Mouse (Mus musculus) hindbrain, embryonic 13.5 days (tissue): ENCODE results near the gene Rbpj. TPM values are rescaled to one million over a fixed set of nuclear protein-coding genes. Genes with fewer than 3 reads are reported as not detected.

ENCODE experiments used
- ATAC-seq: fragments of 200-750 bp; cut with Nextera tagmentation; 2 replicates; pipeline ENCODE4 v1.8.0; 2017; ENCODE audit warnings: moderate TSS enrichment; ENCODE audit not compliant: low FRiP score
- H3K27ac ChIP-seq: fragments of 300-500 bp; sonication (generic); 2 replicates; pipeline ENCODE4 v1.5.1; 2015; ENCODE audit warnings: inconsistent platforms, mild to moderate bottlenecking, moderate library complexity
- H3K27me3 ChIP-seq: fragments of 300-500 bp; sonication (generic); 2 replicates; pipeline ENCODE4 v1.6.1; 2015; ENCODE audit warnings: mild to moderate bottlenecking, inconsistent platforms
- H3K36me3 ChIP-seq: fragments of 300-500 bp; sonication (generic); 2 replicates; pipeline ENCODE4 v1.6.1; 2015; ENCODE audit warnings: mild to moderate bottlenecking, inconsistent platforms
- H3K4me1 ChIP-seq: fragments of 300-500 bp; sonication (generic); replicated peaks from 2 replicates; pipeline ENCODE4 v1.6.1; 2015; ENCODE audit warnings: inconsistent platforms
- H3K4me2 ChIP-seq: fragments of 300-500 bp; sonication (generic); 2 replicates; pipeline ENCODE4 v1.6.1; 2015; ENCODE audit warnings: inconsistent platforms, mild to moderate bottlenecking, moderate library complexity
- H3K4me3 ChIP-seq: fragments of 300-500 bp; sonication (generic); 2 replicates; pipeline ENCODE4 v1.5.1; 2015; ENCODE audit warnings: mild to moderate bottlenecking, inconsistent platforms
- H3K9ac ChIP-seq: fragments of 300-500 bp; sonication (generic); 2 replicates; pipeline ENCODE4 v1.6.1; 2015; ENCODE audit warnings: mild to moderate bottlenecking, inconsistent platforms
- H3K9me3 ChIP-seq: fragments of 300-500 bp; sonication (generic); 2 replicates; pipeline ENCODE4 v1.6.1; 2016; ENCODE audit warnings: inconsistent platforms
- WGBS: fragments of 180-500 bp; shearing (Covaris S2); methylation state at CpG from one replicate; pipeline ENCODE4 v1.1.7; 2015; 5-methylcytosine and 5-hydroxymethylcytosine counted together
- polyA plus RNA-seq: library from polyadenylated mRNA; unstranded; fragments of >200 nt; fragmentation: Nextera tagmentation; extraction: Ambion mirVana; gene quantifications from 2 replicates; pipeline ENCODE4 v1.2.1, GENCODE M21; 2015

Gene Rbpj
- polyA plus RNA-seq, 1 experiment from 2014 or later = 38.1 TPM

GRCm38 (mm10) chr5:53590875-53591682 is 125.1 kb downstream of the Rbpj start:
- Histone ChIP-seq H3K27me3 (peaks cover 3% of the 10 kb centered on the region; the same call in 1 of the 2 replicates), H3K4me1 (peaks cover 38% of the 10 kb centered on the region), H3K9ac (peak overlapping the region; percentile 97), H3K36me3 (no peaks in the 10 kb centered on the region), H3K4me2 (peak overlapping the region; percentile 77), H3K9me3 (no peaks in the 10 kb centered on the region), H3K27ac (peak overlapping the region; percentile 98), H3K4me3 (peak overlapping the region; percentile 89)
- peak; percentile 5; the same call in 1 of the 2 replicates for ATAC-seq
- WGBS = under 1% methylated on average over 37 of the region's 67 CpGs

- H3K9me3 ChIP-seq = no peaks in the 10 kb centered on the region
- H3K4me1 ChIP-seq = peaks cover 40% of the 10 kb centered on the region
- H3K27me3 ChIP-seq = peaks cover 3% of the 10 kb centered on the region; the same call in 1 of the 2 replicates
- H3K36me3 ChIP-seq = no peaks in the 10 kb centered on the region
- H3K4me2 ChIP-seq = peak overlapping the region; percentile 77
- peak overlapping the region; percentile 97 for H3K9ac ChIP-seq
- peak overlapping the region; percentile 98 for H3K27ac ChIP-seq
- H3K4me3 ChIP-seq = peak overlapping the region; percentile 89
- WGBS = 1% methylated on average over 8 of the region's 8 CpGs
- no peak for ATAC-seq
Measured at GRCm38 (mm10) chr5:53591683-53592050, 125.7 kb downstream of the Rbpj start.

- Histone ChIP-seq H3K4me3 (no peak overlapping the region), H3K36me3 (no peaks in the 10 kb centered on the region), H3K27me3 (no peaks in the 10 kb centered on the region), H3K27ac (no peak overlapping the region), H3K9me3 (no peaks in the 10 kb centered on the region), H3K4me2 (peak overlapping the region; percentile 77), H3K9ac (no peak overlapping the region), H3K4me1 (peaks cover 49% of the 10 kb centered on the region)
- WGBS = 84% methylated on average over 5 of the region's 5 CpGs
- no peak for ATAC-seq
Measured at GRCm38 (mm10) chr5:53593080-53593688, 127.2 kb downstream of the Rbpj start.

GRCm38 (mm10) chr5:53594274-53594673 is 128.3 kb downstream of the Rbpj start:
- H3K27ac ChIP-seq = no peak overlapping the region
- ATAC-seq = no peak
- H3K9ac ChIP-seq = no peak overlapping the region
- H3K4me1 ChIP-seq = peaks cover 45% of the 10 kb centered on the region
- H3K9me3 ChIP-seq = no peaks in the 10 kb centered on the region
- H3K4me2 ChIP-seq = peak overlapping the region; percentile 4; the same call in 1 of the 2 replicates
- H3K4me3 ChIP-seq = no peak overlapping the region
- WGBS = 26% methylated on average over 4 of the region's 4 CpGs
- H3K36me3 ChIP-seq = no peaks in the 10 kb centered on the region
- H3K27me3 ChIP-seq = no peaks in the 10 kb centered on the region

- Histone ChIP-seq H3K27ac (no peak overlapping the region), H3K9ac (no peak overlapping the region), H3K4me3 (no peak overlapping the region), H3K4me2 (no peak overlapping the region), H3K36me3 (no peaks in the 10 kb centered on the region), H3K9me3 (no peaks in the 10 kb centered on the region), H3K4me1 (peaks cover 35% of the 10 kb centered on the region), H3K27me3 (no peaks in the 10 kb centered on the region)
- no peak for ATAC-seq
Measured at GRCm38 (mm10) chr5:53598510-53598909, 132.6 kb downstream of the Rbpj start.

- no peak overlapping the region for H3K4me3 ChIP-seq
- ATAC-seq = no peak
- H3K27ac ChIP-seq = no peak overlapping the region
- H3K9ac ChIP-seq = no peak overlapping the region
- 91% methylated on average over 1 of the region's 1 CpGs for WGBS
- no peak overlapping the region for H3K4me2 ChIP-seq
- no peaks in the 10 kb centered on the region for H3K36me3 ChIP-seq
- no peaks in the 10 kb centered on the region for H3K27me3 ChIP-seq
- no peaks in the 10 kb centered on the region for H3K9me3 ChIP-seq
- H3K4me1 ChIP-seq = peaks cover 32% of the 10 kb centered on the region
Measured at GRCm38 (mm10) chr5:53599116-53599515, 133.2 kb downstream of the Rbpj start.

- H3K27ac ChIP-seq = no peak overlapping the region
- no peak overlapping the region for H3K4me3 ChIP-seq
- no peaks in the 10 kb centered on the region for H3K27me3 ChIP-seq
- no peaks in the 10 kb centered on the region for H3K36me3 ChIP-seq
- ATAC-seq = no peak; the same call in 1 of the 2 replicates
- H3K4me2 ChIP-seq = no peak overlapping the region
- 68% methylated on average over 8 of the region's 8 CpGs for WGBS
- no peak overlapping the region for H3K9ac ChIP-seq
- H3K4me1 ChIP-seq = peaks cover 19% of the 10 kb centered on the region
- no peaks in the 10 kb centered on the region for H3K9me3 ChIP-seq
Measured at GRCm38 (mm10) chr5:53602194-53602593, 136.2 kb downstream of the Rbpj start.

GRCm38 (mm10) chr5:53605450-53605849 is 139.5 kb downstream of the Rbpj start:
- H3K27ac ChIP-seq = no peak overlapping the region
- no peak overlapping the region for H3K9ac ChIP-seq
- no peak for ATAC-seq
- H3K4me1 ChIP-seq = peaks cover 15% of the 10 kb centered on the region
- H3K4me2 ChIP-seq = no peak overlapping the region
- H3K9me3 ChIP-seq = no peaks in the 10 kb centered on the region
- WGBS = 93% methylated on average over 4 of the region's 4 CpGs
- H3K36me3 ChIP-seq = no peaks in the 10 kb centered on the region
- H3K27me3 ChIP-seq = no peaks in the 10 kb centered on the region
- H3K4me3 ChIP-seq = no peak overlapping the region

- Histone ChIP-seq H3K4me1 (peaks cover 9% of the 10 kb centered on the region), H3K27me3 (no peaks in the 10 kb centered on the region)
Measured at GRCm38 (mm10) chr5:53607230-53607996, 141.5 kb downstream of the Rbpj start.

GRCm38 (mm10) chr5:53618844-53619243 is 152.9 kb downstream of the Rbpj start:
- H3K9ac ChIP-seq = no peak overlapping the region
- ATAC-seq = no peak
- no peaks in the 10 kb centered on the region for H3K9me3 ChIP-seq

More at GRCm38 (mm10) chr5:53607230-53607996, 141.5 kb downstream of the Rbpj start:
- no peaks in the 10 kb centered on the region for H3K36me3 ChIP-seq
- no peak overlapping the region for H3K9ac ChIP-seq
- 67% methylated on average over 9 of the region's 9 CpGs for WGBS
- no peak overlapping the region for H3K27ac ChIP-seq
- no peak overlapping the region for H3K4me3 ChIP-seq
- no peak for ATAC-seq
- no peak overlapping the region for H3K4me2 ChIP-seq
- H3K9me3 ChIP-seq = no peaks in the 10 kb centered on the region

GRCm38 (mm10) chr5:53632026-53632425 is 166.1 kb downstream of the Rbpj start:
- ATAC-seq = no peak
- H3K36me3 ChIP-seq = peaks cover 8% of the 10 kb centered on the region
- no peak overlapping the region for H3K27ac ChIP-seq
- no peak overlapping the region for H3K4me3 ChIP-seq
- WGBS = 88% methylated on average over 3 of the region's 3 CpGs
- H3K4me2 ChIP-seq = no peak overlapping the region
- H3K9ac ChIP-seq = no peak overlapping the region
- H3K9me3 ChIP-seq = no peaks in the 10 kb centered on the region
- H3K27me3 ChIP-seq = no peaks in the 10 kb centered on the region
- no peaks in the 10 kb centered on the region for H3K4me1 ChIP-seq

More at GRCm38 (mm10) chr5:53618844-53619243, 152.9 kb downstream of the Rbpj start:
- Histone ChIP-seq H3K4me2 (no peak overlapping the region), H3K4me1 (peaks cover 10% of the 10 kb centered on the region), H3K36me3 (no peaks in the 10 kb centered on the region), H3K27me3 (no peaks in the 10 kb centered on the region), H3K4me3 (no peak overlapping the region), H3K27ac (no peak overlapping the region; the same call in 1 of the 2 replicates)
- 86% methylated on average over 1 of the region's 1 CpGs for WGBS

GRCm38 (mm10) chr5:53636795-53637194 is 170.8 kb downstream of the Rbpj start:
- Histone ChIP-seq H3K9me3 (no peaks in the 10 kb centered on the region), H3K36me3 (no peaks in the 10 kb centered on the region), H3K27ac (no peak overlapping the region), H3K27me3 (no peaks in the 10 kb centered on the region), H3K4me1 (no peaks in the 10 kb centered on the region), H3K4me2 (no peak overlapping the region), H3K4me3 (no peak overlapping the region), H3K9ac (no peak overlapping the region)
- 81% methylated on average over 3 of the region's 3 CpGs for WGBS
- ATAC-seq = no peak
